Mouse (Mus musculus): ENCODE measurements around the gene Dglucy.

- TF ChIP-seq CTCF (IDR thresholded peaks at IDR 0.05; ENCODE audit: low read depth): no peak
- TF ChIP-seq EP300 (IDR thresholded peaks at IDR 0.05; ENCODE audit: low read depth): no peak
Measured at GRCm38 (mm10) chr12:100776991-100777390, 1.9 kb upstream of the Dglucy start.
